Mouse (Mus musculus) gastrocnemius, adult 18-20 months (tissue): ENCODE measurements at regions not wholly inside any gene's neighbourhood (a gene's known extent, or its start where the extent isn't known, plus 50 kb on each side); places are given as distances from the start of the nearest gene placed in this dataset.

Experiments used
- DNase-seq: peaks from one replicate; pipeline ENCODE4 v3.0.0; 2021; ENCODE audit warnings: low spot score

DNA sequence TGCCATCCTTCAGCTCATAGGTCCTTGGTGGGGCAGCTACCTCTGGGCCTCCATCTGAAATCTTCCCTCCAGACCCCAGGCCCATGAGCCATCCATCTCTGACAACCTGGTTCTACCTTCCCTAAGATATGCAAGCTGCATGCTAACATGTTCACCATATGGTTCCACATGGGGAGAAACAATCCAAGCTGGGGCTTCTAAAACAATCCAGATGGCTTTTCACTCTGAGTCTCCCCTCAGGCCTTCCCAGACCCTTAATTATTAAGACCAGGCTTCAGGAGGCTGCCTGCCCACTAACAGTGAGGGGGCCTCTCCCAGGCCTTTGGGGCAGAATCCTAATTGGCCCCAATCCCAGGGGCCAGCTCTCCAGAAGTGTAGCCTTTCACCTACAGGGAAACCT lies 71.1 kb upstream of the Sfswap start:
- DNase-seq = no peak

DNA sequence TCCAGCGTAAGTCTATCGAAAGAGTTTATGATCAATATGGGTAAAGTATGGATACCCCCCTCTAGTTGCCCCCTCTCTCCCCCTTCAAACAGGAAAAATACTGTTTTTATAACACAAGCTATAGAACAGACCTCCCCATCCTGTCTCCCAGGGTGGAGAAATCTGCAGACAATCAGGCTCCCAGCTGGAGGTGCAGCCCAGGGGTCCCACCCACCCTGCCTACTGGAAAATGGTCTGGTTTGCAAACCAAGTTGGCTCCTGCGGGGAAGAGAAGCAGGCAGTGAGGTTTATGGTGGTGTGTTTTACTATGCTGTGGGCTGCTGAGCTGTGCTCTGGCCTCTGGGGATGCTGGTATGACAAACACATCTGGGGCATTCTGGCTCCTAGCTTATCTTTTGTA lies 70.7 kb upstream of the Sfswap start:
- DNase-seq = no peak

DNA sequence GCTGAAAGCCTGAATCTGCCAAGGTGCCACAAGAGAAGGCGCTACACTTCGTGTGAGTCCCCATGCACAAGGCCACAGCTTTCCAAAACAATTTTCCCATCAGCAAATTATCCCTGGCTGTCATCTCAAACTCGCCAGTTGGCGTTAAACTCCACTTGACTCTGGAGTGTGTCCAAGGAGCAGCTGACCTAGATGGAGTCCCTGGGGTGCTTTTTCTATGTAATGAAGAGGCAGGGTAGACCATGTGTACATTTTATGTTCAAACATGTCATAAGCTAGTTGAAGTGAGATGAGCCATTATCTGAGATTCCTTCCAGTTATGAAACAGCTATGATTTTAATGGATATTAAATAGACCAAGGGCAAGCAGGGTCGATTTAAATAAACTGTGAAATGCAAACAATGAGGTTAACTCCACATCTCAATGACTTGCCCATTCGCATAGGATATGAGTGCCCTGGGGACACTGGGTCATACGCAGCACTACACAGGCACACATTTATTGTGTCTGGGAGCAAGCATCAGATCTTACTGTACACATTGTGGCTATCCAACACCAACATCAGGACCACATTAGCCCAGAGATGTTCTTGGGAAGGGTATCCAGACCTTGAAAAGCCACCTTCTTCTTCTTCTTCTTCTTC lies 51.0 kb upstream of the Sfswap start:
- DNase-seq = no peak
